Mouse (Mus musculus): ENCODE results near the gene Smarca2. TPM values are rescaled to one million over a fixed set of nuclear protein-coding genes. Genes with fewer than 3 reads are reported as not detected.

Smarca2 gene
- polyA plus RNA-seq, 1 experiment from 2014 or later, result 63.5 TPM

- DNase-seq (ENCODE audit: low spot score) (no peak), ATAC-seq (ENCODE audit: low read depth) (no peak)
- Histone ChIP-seq H3K9ac (ENCODE audit: low read depth, low read length) (no peak overlapping the region), H3K27me3 (replicated peaks; ENCODE audit: control insufficient read depth, insufficient read depth, low read length) (no peaks in the 10 kb centered on the region), H3K9me3 (ENCODE audit: control insufficient read depth, low read length) (no peaks in the 10 kb centered on the region), H3K4me3 (ENCODE audit: low read depth, low read length) (no peak overlapping the region), H3K4me2 (ENCODE audit: low read depth, low read length) (no peak overlapping the region), H3K27ac (replicated peaks; ENCODE audit: low read depth, low read length) (no peak overlapping the region; the same call in 1 of the 2 replicates), H3K36me3 (ENCODE audit: control insufficient read depth, insufficient read depth, low read length) (peaks cover 47% of the 10 kb centered on the region), H3K4me1 (ENCODE audit: control insufficient read depth, insufficient read depth, low read length) (peaks cover 5% of the 10 kb centered on the region; the same call in 1 of the 2 replicates)
- 78% methylated on average over 13 of the region's 13 CpGs for WGBS
Observed at GRCm38 (mm10) chr19:26759295-26759694, 154.4 kb downstream of the Smarca2 start.

- Histone ChIP-seq H3K36me3 (ENCODE audit: control insufficient read depth, insufficient read depth, low read length) (peaks cover 40% of the 10 kb centered on the region; the same call in 1 of the 2 replicates), H3K9me3 (ENCODE audit: control insufficient read depth, low read length) (no peaks in the 10 kb centered on the region), H3K27ac (replicated peaks; ENCODE audit: low read depth, low read length) (no peak overlapping the region), H3K9ac (ENCODE audit: low read depth, low read length) (no peak overlapping the region), H3K27me3 (replicated peaks; ENCODE audit: control insufficient read depth, insufficient read depth, low read length) (no peaks in the 10 kb centered on the region), H3K4me1 (ENCODE audit: control insufficient read depth, insufficient read depth, low read length) (peaks cover 3% of the 10 kb centered on the region; the same call in 1 of the 2 replicates), H3K4me2 (ENCODE audit: low read depth, low read length) (no peak overlapping the region), H3K4me3 (ENCODE audit: low read depth, low read length) (no peak overlapping the region)
- ATAC-seq (ENCODE audit: low read depth) (no peak), DNase-seq (ENCODE audit: low spot score) (no peak)
Observed at GRCm38 (mm10) chr19:26761257-26761656, 156.4 kb downstream of the Smarca2 start.

- H3K4me1 ChIP-seq (ENCODE audit: control insufficient read depth, insufficient read depth, low read length), result peaks cover 9% of the 10 kb centered on the region; the same call in 1 of the 2 replicates
- no peak overlapping the region for H3K4me2 ChIP-seq (ENCODE audit: low read depth, low read length)
- WGBS, result 94% methylated on average over 7 of the region's 7 CpGs
- H3K4me3 ChIP-seq (ENCODE audit: low read depth, low read length), result no peak overlapping the region
- DNase-seq (ENCODE audit: low spot score), result no peak
- H3K9ac ChIP-seq (ENCODE audit: low read depth, low read length), result no peak overlapping the region
- peaks cover 37% of the 10 kb centered on the region; the same call in 1 of the 2 replicates for H3K36me3 ChIP-seq (ENCODE audit: control insufficient read depth, insufficient read depth, low read length)
- no peak overlapping the region for H3K27ac ChIP-seq (replicated peaks; ENCODE audit: low read depth, low read length)
- H3K9me3 ChIP-seq (ENCODE audit: control insufficient read depth, low read length), result no peaks in the 10 kb centered on the region
- no peak for ATAC-seq (ENCODE audit: low read depth)
- no peaks in the 10 kb centered on the region for H3K27me3 ChIP-seq (replicated peaks; ENCODE audit: control insufficient read depth, insufficient read depth, low read length)
Observed at GRCm38 (mm10) chr19:26765483-26765882, 160.6 kb downstream of the Smarca2 start.

GRCm38 (mm10) chr19:26767454-26767853 is 162.6 kb downstream of the Smarca2 start:
- Histone ChIP-seq H3K4me2 (ENCODE audit: low read depth, low read length) (no peak overlapping the region), H3K27me3 (replicated peaks; ENCODE audit: control insufficient read depth, insufficient read depth, low read length) (no peaks in the 10 kb centered on the region), H3K27ac (replicated peaks; ENCODE audit: low read depth, low read length) (no peak overlapping the region), H3K4me3 (ENCODE audit: low read depth, low read length) (no peak overlapping the region), H3K9ac (ENCODE audit: low read depth, low read length) (no peak overlapping the region), H3K9me3 (ENCODE audit: control insufficient read depth, low read length) (no peaks in the 10 kb centered on the region), H3K36me3 (ENCODE audit: control insufficient read depth, insufficient read depth, low read length) (peaks cover 38% of the 10 kb centered on the region), H3K4me1 (ENCODE audit: control insufficient read depth, insufficient read depth, low read length) (peaks cover 9% of the 10 kb centered on the region; the same call in 1 of the 2 replicates)
- ATAC-seq (ENCODE audit: low read depth) (no peak), DNase-seq (ENCODE audit: low spot score) (no peak)
- 94% methylated on average over 13 of the region's 13 CpGs for WGBS

- Histone ChIP-seq H3K27me3 (replicated peaks; ENCODE audit: control insufficient read depth, insufficient read depth, low read length) (no peaks in the 10 kb centered on the region), H3K4me3 (ENCODE audit: low read depth, low read length) (no peak overlapping the region), H3K27ac (replicated peaks; ENCODE audit: low read depth, low read length) (no peak overlapping the region), H3K4me1 (ENCODE audit: control insufficient read depth, insufficient read depth, low read length) (peaks cover 9% of the 10 kb centered on the region; the same call in 1 of the 2 replicates), H3K4me2 (ENCODE audit: low read depth, low read length) (no peak overlapping the region), H3K36me3 (ENCODE audit: control insufficient read depth, insufficient read depth, low read length) (peaks cover 42% of the 10 kb centered on the region), H3K9me3 (ENCODE audit: control insufficient read depth, low read length) (no peaks in the 10 kb centered on the region), H3K9ac (ENCODE audit: low read depth, low read length) (no peak overlapping the region)
- 91% methylated on average over 6 of the region's 6 CpGs for WGBS
- DNase-seq (ENCODE audit: low spot score), result no peak
- ATAC-seq (ENCODE audit: low read depth), result no peak
Observed at GRCm38 (mm10) chr19:26767941-26768340, 163.1 kb downstream of the Smarca2 start.

GRCm38 (mm10) chr19:26768846-26769245 is 164.0 kb downstream of the Smarca2 start:
- no peak overlapping the region for H3K27ac ChIP-seq (replicated peaks; ENCODE audit: low read depth, low read length)
- 92% methylated on average over 5 of the region's 5 CpGs for WGBS
- H3K9ac ChIP-seq (ENCODE audit: low read depth, low read length), result no peak overlapping the region
- H3K27me3 ChIP-seq (replicated peaks; ENCODE audit: control insufficient read depth, insufficient read depth, low read length), result no peaks in the 10 kb centered on the region
- ATAC-seq (ENCODE audit: low read depth) (no peak), DNase-seq (ENCODE audit: low spot score) (no peak)
- no peak overlapping the region for H3K4me3 ChIP-seq (ENCODE audit: low read depth, low read length)
- no peak overlapping the region for H3K4me2 ChIP-seq (ENCODE audit: low read depth, low read length)
- H3K4me1 ChIP-seq (ENCODE audit: control insufficient read depth, insufficient read depth, low read length), result peaks cover 9% of the 10 kb centered on the region; the same call in 1 of the 2 replicates
- H3K9me3 ChIP-seq (ENCODE audit: control insufficient read depth, low read length), result no peaks in the 10 kb centered on the region
- H3K36me3 ChIP-seq (ENCODE audit: control insufficient read depth, insufficient read depth, low read length), result peaks cover 39% of the 10 kb centered on the region

- Histone ChIP-seq H3K9ac (ENCODE audit: low read depth, low read length) (peak overlapping the region; percentile 39), H3K36me3 (ENCODE audit: control insufficient read depth, insufficient read depth, low read length) (peaks cover 45% of the 10 kb centered on the region), H3K9me3 (ENCODE audit: control insufficient read depth, low read length) (no peaks in the 10 kb centered on the region), H3K4me3 (ENCODE audit: low read depth, low read length) (no peak overlapping the region), H3K4me2 (ENCODE audit: low read depth, low read length) (peak overlapping the region; percentile 36), H3K27ac (replicated peaks; ENCODE audit: low read depth, low read length) (peak overlapping the region; percentile 84), H3K27me3 (replicated peaks; ENCODE audit: control insufficient read depth, insufficient read depth, low read length) (no peaks in the 10 kb centered on the region), H3K4me1 (ENCODE audit: control insufficient read depth, insufficient read depth, low read length) (peaks cover 9% of the 10 kb centered on the region; the same call in 1 of the 2 replicates)
- WGBS, result 40% methylated on average over 16 of the region's 16 CpGs
- peak; percentile 88 for DNase-seq (ENCODE audit: low spot score)
- ATAC-seq (ENCODE audit: low read depth), result peak; percentile 77; the same call in 1 of the 2 replicates
Observed at GRCm38 (mm10) chr19:26769609-26770500, 165.0 kb downstream of the Smarca2 start.

GRCm38 (mm10) chr19:26770592-26770991 is 165.7 kb downstream of the Smarca2 start:
- DNase-seq (ENCODE audit: low spot score) (no peak), ATAC-seq (ENCODE audit: low read depth) (peak; percentile 20; the same call in 1 of the 2 replicates)
- Histone ChIP-seq H3K4me1 (ENCODE audit: control insufficient read depth, insufficient read depth, low read length) (peaks cover 9% of the 10 kb centered on the region; the same call in 1 of the 2 replicates), H3K27me3 (replicated peaks; ENCODE audit: control insufficient read depth, insufficient read depth, low read length) (no peaks in the 10 kb centered on the region), H3K36me3 (ENCODE audit: control insufficient read depth, insufficient read depth, low read length) (peaks cover 50% of the 10 kb centered on the region), H3K9me3 (ENCODE audit: control insufficient read depth, low read length) (no peaks in the 10 kb centered on the region), H3K4me3 (ENCODE audit: low read depth, low read length) (no peak overlapping the region), H3K27ac (replicated peaks; ENCODE audit: low read depth, low read length) (peak overlapping the region; percentile 84), H3K9ac (ENCODE audit: low read depth, low read length) (0 out of 2 replicates have a peak overlapping the region, but pooled peaks have one; percentile 39), H3K4me2 (ENCODE audit: low read depth, low read length) (peak overlapping the region; percentile 36; the same call in 1 of the 2 replicates)
- WGBS, result 52% methylated on average over 6 of the region's 6 CpGs
